Mouse (Mus musculus): ENCODE results near the gene Ascl5. TPM values are rescaled to one million over a fixed set of nuclear protein-coding genes. Genes with fewer than 3 reads are reported as not detected.

Gene Ascl5
- polyA plus RNA-seq, 1 experiment from 2014 or later: not detected

DNA sequence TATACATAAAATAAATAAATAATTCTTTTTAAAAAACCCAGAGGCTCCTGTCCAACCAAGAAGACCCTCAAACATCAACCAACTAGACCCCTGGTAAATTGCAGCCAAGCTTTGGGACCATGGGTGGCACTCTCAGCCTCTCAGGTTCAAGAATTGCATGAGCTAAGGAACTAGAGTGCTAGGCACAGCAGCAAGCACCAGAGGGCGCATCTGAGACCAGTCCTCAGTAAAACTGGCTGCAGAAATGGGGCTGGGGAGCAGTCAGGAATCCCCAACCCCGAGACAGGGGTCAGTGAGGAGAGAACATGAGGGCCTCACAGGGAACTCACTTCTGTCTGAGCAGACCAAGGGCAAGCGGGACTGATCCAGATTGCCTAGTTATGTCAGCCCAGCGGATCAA, 4.8 kb upstream of the Ascl5 start:
- H3K27me3 ChIP-seq (replicated peaks; ENCODE audit: control insufficient read depth, insufficient read depth, low read length): peaks cover 11% of the 10 kb centered on the region
- no peak overlapping the region for H3K4me2 ChIP-seq (ENCODE audit: low read length)
- ATAC-seq: peak; percentile 34; the same call in 1 of the 2 replicates
- H3K27ac ChIP-seq (ENCODE audit: low read depth, low read length): no peak overlapping the region
- no peak overlapping the region for H3K9ac ChIP-seq (ENCODE audit: low read depth, low read length)
- no peaks in the 10 kb centered on the region for H3K9me3 ChIP-seq (ENCODE audit: control insufficient read depth, low read length)
- H3K4me1 ChIP-seq (ENCODE audit: control insufficient read depth, insufficient read depth, low read depth, low read length): peaks cover 7% of the 10 kb centered on the region
- H3K4me3 ChIP-seq (ENCODE audit: low read length): no peak overlapping the region
- H3K36me3 ChIP-seq (ENCODE audit: control insufficient read depth, insufficient read depth, low read length): no peaks in the 10 kb centered on the region
- 11% methylated on average over 4 of the region's 4 CpGs for WGBS

DNA sequence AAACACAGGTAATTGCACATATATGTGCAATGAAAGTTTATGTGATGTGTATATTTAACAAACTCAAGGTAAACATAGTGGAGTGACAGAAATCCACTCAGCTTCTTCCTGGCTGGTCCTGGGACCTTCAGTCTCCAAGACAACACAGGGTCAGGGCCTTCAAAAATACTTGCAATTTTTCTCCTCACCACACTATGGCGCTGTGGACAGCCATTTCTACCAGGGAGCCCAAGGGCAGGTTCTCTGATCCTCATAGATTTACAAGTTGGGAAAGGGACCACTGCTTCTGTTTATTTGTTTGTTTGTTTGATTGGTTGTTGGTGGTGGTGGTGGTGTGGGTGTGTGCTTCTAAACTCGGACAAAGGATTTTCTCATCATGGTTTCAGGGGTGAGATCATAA, 3.2 kb upstream of the Ascl5 start:
- Histone ChIP-seq H3K4me1 (ENCODE audit: control insufficient read depth, insufficient read depth, low read depth, low read length) (peaks cover 8% of the 10 kb centered on the region), H3K27ac (ENCODE audit: low read depth, low read length) (no peak overlapping the region), H3K9me3 (ENCODE audit: control insufficient read depth, low read length) (no peaks in the 10 kb centered on the region), H3K4me3 (ENCODE audit: low read length) (no peak overlapping the region), H3K27me3 (replicated peaks; ENCODE audit: control insufficient read depth, insufficient read depth, low read length) (peaks cover 15% of the 10 kb centered on the region), H3K36me3 (ENCODE audit: control insufficient read depth, insufficient read depth, low read length) (no peaks in the 10 kb centered on the region), H3K9ac (ENCODE audit: low read depth, low read length) (no peak overlapping the region), H3K4me2 (ENCODE audit: low read length) (no peak overlapping the region)
- no peak for ATAC-seq
- WGBS: 5% methylated on average over 2 of the region's 2 CpGs

DNA sequence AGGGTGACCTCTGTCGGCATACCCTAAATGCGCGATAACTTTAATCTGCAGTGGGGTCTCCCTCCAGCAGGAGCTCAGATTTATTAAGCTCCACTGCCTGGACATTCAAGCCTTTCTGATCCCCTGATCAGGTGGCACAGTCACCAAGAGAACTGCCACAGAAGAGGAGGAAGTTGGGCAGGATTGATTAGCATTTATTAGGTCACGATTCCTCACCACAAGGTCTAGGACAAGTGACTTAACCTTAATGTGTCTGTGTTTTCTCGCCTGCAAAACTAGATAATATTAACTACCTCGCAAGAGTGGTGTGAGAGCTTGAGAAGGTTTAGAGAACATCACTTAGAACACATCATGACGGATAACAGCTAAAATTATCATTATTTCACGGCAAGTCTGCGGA, 2.7 kb upstream of the Ascl5 start:
- Histone ChIP-seq H3K4me3 (ENCODE audit: low read length) (no peak overlapping the region), H3K4me1 (ENCODE audit: control insufficient read depth, insufficient read depth, low read depth, low read length) (peaks cover 8% of the 10 kb centered on the region)

DNA sequence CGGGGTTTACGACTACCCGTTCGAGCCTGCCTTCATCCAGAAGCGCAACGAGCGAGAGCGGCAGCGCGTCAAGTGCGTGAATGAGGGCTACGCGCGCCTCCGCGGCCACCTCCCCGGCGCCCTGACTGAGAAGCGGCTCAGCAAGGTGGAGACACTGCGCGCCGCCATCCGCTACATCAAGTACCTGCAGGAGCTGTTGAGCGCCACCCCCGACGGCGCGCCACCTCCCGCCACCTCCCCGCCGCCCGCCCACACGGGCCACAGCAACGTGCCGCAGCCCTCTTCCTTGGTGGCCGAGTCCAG, 360 bp downstream of the Ascl5 start:
- Histone ChIP-seq H3K27ac (ENCODE audit: low read depth, low read length) (no peak overlapping the region), H3K9me3 (ENCODE audit: control insufficient read depth, low read length) (no peaks in the 10 kb centered on the region), H3K36me3 (ENCODE audit: control insufficient read depth, insufficient read depth, low read length) (no peaks in the 10 kb centered on the region), H3K9ac (ENCODE audit: low read depth, low read length) (peak overlapping the region; percentile 57), H3K4me3 (ENCODE audit: low read length) (peak overlapping the region; percentile 43), H3K4me1 (ENCODE audit: control insufficient read depth, insufficient read depth, low read depth, low read length) (peaks cover 14% of the 10 kb centered on the region), H3K27me3 (replicated peaks; ENCODE audit: control insufficient read depth, insufficient read depth, low read length) (peaks cover 17% of the 10 kb centered on the region), H3K4me2 (ENCODE audit: low read length) (peak overlapping the region; percentile 68)
- ATAC-seq: peak; percentile 45
- WGBS: 1% methylated on average over 36 of the region's 36 CpGs

More for the DNA sequence above, 2.7 kb upstream of the Ascl5 start:
- Histone ChIP-seq H3K36me3 (ENCODE audit: control insufficient read depth, insufficient read depth, low read length) (no peaks in the 10 kb centered on the region), H3K27ac (ENCODE audit: low read depth, low read length) (no peak overlapping the region), H3K9ac (ENCODE audit: low read depth, low read length) (no peak overlapping the region), H3K27me3 (replicated peaks; ENCODE audit: control insufficient read depth, insufficient read depth, low read length) (peaks cover 17% of the 10 kb centered on the region), H3K4me2 (ENCODE audit: low read length) (no peak overlapping the region), H3K9me3 (ENCODE audit: control insufficient read depth, low read length) (no peaks in the 10 kb centered on the region)
- ATAC-seq: no peak
- 74% methylated on average over 9 of the region's 9 CpGs for WGBS

DNA sequence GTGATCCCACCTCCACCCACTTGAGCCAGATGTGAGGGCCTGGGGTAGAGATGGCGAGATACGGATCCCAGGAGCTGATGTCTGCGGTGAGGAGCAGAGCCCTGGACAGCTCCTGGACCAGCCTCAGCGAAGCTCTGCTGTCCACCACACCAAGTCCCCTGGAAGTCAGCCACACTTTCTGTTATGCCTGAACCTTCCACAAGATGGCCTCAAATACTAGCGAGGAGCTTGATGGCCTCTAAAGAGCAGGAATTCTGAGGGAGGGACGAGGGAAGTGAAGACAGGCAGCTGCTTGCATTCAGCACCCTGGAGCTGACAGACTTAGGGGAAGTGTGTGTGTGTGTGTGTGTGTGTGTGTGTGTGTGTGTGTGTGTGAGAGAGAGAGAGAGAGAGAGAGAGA, 861 bp downstream of the Ascl5 start:
- Histone ChIP-seq H3K36me3 (ENCODE audit: control insufficient read depth, insufficient read depth, low read length) (no peaks in the 10 kb centered on the region), H3K9me3 (ENCODE audit: control insufficient read depth, low read length) (no peaks in the 10 kb centered on the region), H3K27me3 (replicated peaks; ENCODE audit: control insufficient read depth, insufficient read depth, low read length) (peaks cover 17% of the 10 kb centered on the region), H3K4me3 (ENCODE audit: low read length) (peak overlapping the region; percentile 43), H3K27ac (ENCODE audit: low read depth, low read length) (no peak overlapping the region), H3K4me1 (ENCODE audit: control insufficient read depth, insufficient read depth, low read depth, low read length) (peaks cover 17% of the 10 kb centered on the region), H3K9ac (ENCODE audit: low read depth, low read length) (no peak overlapping the region; the same call in 1 of the 2 replicates), H3K4me2 (ENCODE audit: low read length) (peak overlapping the region; percentile 68)
- peak; percentile 77 for ATAC-seq
- WGBS: under 1% methylated on average over 6 of the region's 6 CpGs

DNA sequence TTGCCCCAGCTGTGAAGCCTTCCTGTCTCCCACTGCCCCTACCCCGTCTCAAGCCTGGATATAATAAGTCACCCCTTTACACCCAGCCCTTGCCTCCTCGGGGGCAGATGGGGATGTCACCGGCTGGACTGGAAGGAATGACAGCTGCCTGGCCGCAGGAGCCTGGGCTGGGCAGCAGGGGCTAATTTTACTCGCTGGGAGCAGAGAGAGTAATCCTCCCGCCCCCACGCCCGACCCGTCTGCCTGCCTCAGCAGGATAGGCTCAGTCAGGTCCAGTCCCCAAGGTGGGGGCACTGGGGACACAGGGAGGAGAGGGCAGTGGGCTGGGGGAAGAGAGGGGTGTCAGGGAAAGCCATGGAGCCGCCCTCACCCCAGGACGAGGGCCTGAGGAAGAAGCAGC, 1.9 kb downstream of the Ascl5 start, which contains the start of gene Cacna1s:
Cacna1s (plus strand) TSS at position 204 of the 400 bp plus-strand sequence.
- no peak within 1 kb of the TSS for H3K4me2 ChIP-seq (ENCODE audit: low read length)
- H3K9ac ChIP-seq (ENCODE audit: low read depth, low read length): no peak within 1 kb of the TSS
- ATAC-seq: no peak
- peaks cover 17% of the 10 kb centered on the region for H3K27me3 ChIP-seq (replicated peaks; ENCODE audit: control insufficient read depth, insufficient read depth, low read length)
- no peak within 1 kb of the TSS for H3K27ac ChIP-seq (ENCODE audit: low read depth, low read length)
- 53% methylated on average over 11 of the region's 11 CpGs for WGBS
- no peaks in the 10 kb centered on the region for H3K36me3 ChIP-seq (ENCODE audit: control insufficient read depth, insufficient read depth, low read length)
- H3K9me3 ChIP-seq (ENCODE audit: control insufficient read depth, low read length): no peaks in the 10 kb centered on the region
- no peak within 1 kb of the TSS for H3K4me3 ChIP-seq (ENCODE audit: low read length)
- peaks cover 20% of the 10 kb centered on the region for H3K4me1 ChIP-seq (ENCODE audit: control insufficient read depth, insufficient read depth, low read depth, low read length)

DNA sequence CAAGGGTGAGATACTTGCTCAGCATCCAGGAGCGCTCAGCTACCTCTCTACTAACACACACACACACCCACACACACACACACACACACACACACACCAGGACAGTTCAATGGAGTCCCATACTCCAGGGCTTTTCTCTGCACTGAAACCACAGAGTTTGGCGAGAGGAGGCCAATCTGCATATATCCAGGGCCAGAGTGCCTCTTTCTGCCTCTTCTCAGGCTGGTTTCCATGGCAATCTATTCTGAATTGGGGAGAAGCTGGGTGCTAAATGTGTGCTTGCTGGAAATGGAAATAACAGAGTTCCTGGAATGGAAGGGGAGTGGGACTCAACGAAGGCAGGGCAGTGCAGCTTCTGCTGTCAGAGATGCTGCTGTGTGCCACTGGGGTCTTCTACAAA, 5.2 kb downstream of the Ascl5 start:
- WGBS: 33% methylated on average over 3 of the region's 3 CpGs
- H3K27ac ChIP-seq (ENCODE audit: low read depth, low read length): 0 out of 2 replicates have a peak overlapping the region, but pooled peaks have one; percentile 29
- no peak overlapping the region for H3K4me3 ChIP-seq (ENCODE audit: low read length)
- H3K9ac ChIP-seq (ENCODE audit: low read depth, low read length): no peak overlapping the region
- ATAC-seq: peak; percentile 53
- H3K9me3 ChIP-seq (ENCODE audit: control insufficient read depth, low read length): no peaks in the 10 kb centered on the region
- H3K36me3 ChIP-seq (ENCODE audit: control insufficient read depth, insufficient read depth, low read length): no peaks in the 10 kb centered on the region
- peaks cover 18% of the 10 kb centered on the region for H3K4me1 ChIP-seq (ENCODE audit: control insufficient read depth, insufficient read depth, low read depth, low read length)
- peaks cover 6% of the 10 kb centered on the region for H3K27me3 ChIP-seq (replicated peaks; ENCODE audit: control insufficient read depth, insufficient read depth, low read length)
- H3K4me2 ChIP-seq (ENCODE audit: low read length): no peak overlapping the region

DNA sequence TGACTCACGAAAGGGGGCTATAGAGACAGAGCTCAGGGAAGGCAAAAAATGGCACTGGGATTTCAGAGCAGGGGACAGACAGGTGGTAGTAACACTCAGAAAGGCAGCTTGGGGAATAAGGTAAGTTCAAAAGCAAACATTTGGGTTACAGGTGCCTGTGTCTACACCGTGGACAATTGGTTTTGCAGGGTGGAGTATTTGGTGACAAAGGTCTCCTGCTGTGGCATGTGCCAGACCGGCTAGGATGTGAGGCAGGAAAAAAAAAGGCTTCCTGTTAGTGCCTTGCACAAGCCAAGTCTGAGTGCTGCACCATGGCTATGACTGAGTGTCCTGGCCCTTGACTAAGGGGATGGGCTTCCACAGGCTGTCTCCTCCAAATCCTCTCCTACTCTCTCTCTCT, 8.0 kb downstream of the Ascl5 start:
- Histone ChIP-seq H3K9ac (ENCODE audit: low read depth, low read length) (no peak overlapping the region), H3K4me3 (ENCODE audit: low read length) (no peak overlapping the region), H3K36me3 (ENCODE audit: control insufficient read depth, insufficient read depth, low read length) (no peaks in the 10 kb centered on the region), H3K27me3 (replicated peaks; ENCODE audit: control insufficient read depth, insufficient read depth, low read length) (no peaks in the 10 kb centered on the region), H3K9me3 (ENCODE audit: control insufficient read depth, low read length) (no peaks in the 10 kb centered on the region), H3K4me2 (ENCODE audit: low read length) (no peak overlapping the region), H3K27ac (ENCODE audit: low read depth, low read length) (no peak overlapping the region), H3K4me1 (ENCODE audit: control insufficient read depth, insufficient read depth, low read depth, low read length) (peaks cover 14% of the 10 kb centered on the region)
- no peak for ATAC-seq
- 40% methylated on average over 3 of the region's 3 CpGs for WGBS

DNA sequence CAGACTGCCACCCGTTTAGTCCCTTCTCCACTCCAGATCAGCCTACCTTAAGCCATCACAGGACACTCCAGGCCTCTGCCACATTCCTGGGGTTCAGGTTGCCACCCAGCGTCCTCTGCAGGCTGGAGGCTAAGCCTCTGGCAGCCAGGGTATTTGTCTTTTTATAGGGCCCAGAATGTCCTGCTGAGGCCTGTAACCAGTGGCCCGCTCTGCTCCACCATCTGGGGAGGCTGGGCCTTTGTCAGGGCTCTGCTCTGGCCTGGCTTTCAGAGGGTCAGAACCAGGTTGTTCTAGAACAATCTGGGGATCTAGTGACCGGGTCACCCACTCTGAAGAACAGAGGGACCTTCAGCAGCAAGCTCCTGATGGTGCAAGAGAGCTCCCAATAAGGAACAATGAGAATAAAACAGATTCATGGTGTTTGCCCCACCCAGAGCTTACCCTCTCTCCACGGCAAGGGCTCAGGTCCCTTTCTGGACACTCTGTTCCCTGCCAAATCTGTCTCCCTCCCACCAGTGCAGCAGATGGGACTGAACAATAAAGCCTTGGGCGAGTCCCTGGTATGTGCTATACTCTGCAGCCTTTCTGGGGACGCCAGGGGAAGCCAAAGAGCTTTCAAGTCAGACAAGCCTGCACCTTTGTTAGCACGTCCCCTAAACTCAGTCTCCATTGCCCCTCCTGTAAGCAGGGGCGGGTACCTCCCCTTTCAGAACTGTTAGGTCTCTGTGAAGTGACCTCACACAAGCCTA, 10.6 kb downstream of the Ascl5 start:
- Histone ChIP-seq H3K36me3 (ENCODE audit: control insufficient read depth, insufficient read depth, low read length) (no peaks in the 10 kb centered on the region), H3K27me3 (replicated peaks; ENCODE audit: control insufficient read depth, insufficient read depth, low read length) (no peaks in the 10 kb centered on the region), H3K9me3 (ENCODE audit: control insufficient read depth, low read length) (no peaks in the 10 kb centered on the region), H3K4me2 (ENCODE audit: low read length) (no peak overlapping the region), H3K9ac (ENCODE audit: low read depth, low read length) (no peak overlapping the region), H3K4me3 (ENCODE audit: low read length) (no peak overlapping the region), H3K4me1 (ENCODE audit: control insufficient read depth, insufficient read depth, low read depth, low read length) (peaks cover 5% of the 10 kb centered on the region), H3K27ac (ENCODE audit: low read depth, low read length) (peak overlapping the region; percentile 14; the same call in 1 of the 2 replicates)
- ATAC-seq: peak; percentile 64
- WGBS: 49% methylated on average over 9 of the region's 9 CpGs
